Mouse (Mus musculus): ENCODE measurements around the gene Arfrp1.

The Arfrp1 gene

GRCm38 (mm10) chr2:181364860-181365596, at the start of gene Arfrp1, which contains the start of gene Zgpat:
Arfrp1 (minus strand) TSS chr2:181365404.
Zgpat (plus strand) TSS chr2:181364928.
- TF ChIP-seq GATA4 (IDR thresholded peaks at IDR 0.05; ENCODE audit: insufficient replicate concordance, low read length) = no peak

GRCm38 (mm10) chr2:181413141-181413540, 47.9 kb upstream of the Arfrp1 start:
- TF ChIP-seq GATA4 (IDR thresholded peaks at IDR 0.05; ENCODE audit: insufficient replicate concordance, low read length) = no peak

- TF ChIP-seq GATA4 (IDR thresholded peaks at IDR 0.05; ENCODE audit: insufficient replicate concordance, low read length) = no peak
Measured at GRCm38 (mm10) chr2:181410760-181411473, 45.7 kb upstream of the Arfrp1 start.

- TF ChIP-seq GATA4 (IDR thresholded peaks at IDR 0.05; ENCODE audit: insufficient replicate concordance, low read length) = no peak
Measured at GRCm38 (mm10) chr2:181409643-181410042, 44.4 kb upstream of the Arfrp1 start.

- TF ChIP-seq GATA4 (IDR thresholded peaks at IDR 0.05; ENCODE audit: insufficient replicate concordance, low read length) = no peak
Measured at GRCm38 (mm10) chr2:181403722-181404121, 38.5 kb upstream of the Arfrp1 start.

- no peak for TF ChIP-seq GATA4 (IDR thresholded peaks at IDR 0.05; ENCODE audit: insufficient replicate concordance, low read length)
Measured at GRCm38 (mm10) chr2:181401497-181401896, 36.3 kb upstream of the Arfrp1 start.

GRCm38 (mm10) chr2:181397207-181397761, 32.1 kb upstream of the Arfrp1 start:
- no peak for TF ChIP-seq GATA4 (IDR thresholded peaks at IDR 0.05; ENCODE audit: insufficient replicate concordance, low read length)

- no peak for TF ChIP-seq GATA4 (IDR thresholded peaks at IDR 0.05; ENCODE audit: insufficient replicate concordance, low read length)
Measured at GRCm38 (mm10) chr2:181394086-181394485, 28.9 kb upstream of the Arfrp1 start.

GRCm38 (mm10) chr2:181392600-181393213, 27.5 kb upstream of the Arfrp1 start:
- no peak for TF ChIP-seq GATA4 (IDR thresholded peaks at IDR 0.05; ENCODE audit: insufficient replicate concordance, low read length)

- no peak for TF ChIP-seq GATA4 (IDR thresholded peaks at IDR 0.05; ENCODE audit: insufficient replicate concordance, low read length)
Measured at GRCm38 (mm10) chr2:181391541-181391940, 26.3 kb upstream of the Arfrp1 start.

GRCm38 (mm10) chr2:181391022-181391421, 25.8 kb upstream of the Arfrp1 start:
- TF ChIP-seq GATA4 (IDR thresholded peaks at IDR 0.05; ENCODE audit: insufficient replicate concordance, low read length) = no peak

GRCm38 (mm10) chr2:181390136-181390870, 25.1 kb upstream of the Arfrp1 start:
- no peak for TF ChIP-seq GATA4 (IDR thresholded peaks at IDR 0.05; ENCODE audit: insufficient replicate concordance, low read length)

GRCm38 (mm10) chr2:181386663-181387210, 21.5 kb upstream of the Arfrp1 start:
- no peak for TF ChIP-seq GATA4 (IDR thresholded peaks at IDR 0.05; ENCODE audit: insufficient replicate concordance, low read length)

- TF ChIP-seq GATA4 (IDR thresholded peaks at IDR 0.05; ENCODE audit: insufficient replicate concordance, low read length) = no peak
Measured at GRCm38 (mm10) chr2:181385885-181386284, 20.7 kb upstream of the Arfrp1 start.
